Mouse (Mus musculus): ENCODE data around the gene Krt71.

DNA sequence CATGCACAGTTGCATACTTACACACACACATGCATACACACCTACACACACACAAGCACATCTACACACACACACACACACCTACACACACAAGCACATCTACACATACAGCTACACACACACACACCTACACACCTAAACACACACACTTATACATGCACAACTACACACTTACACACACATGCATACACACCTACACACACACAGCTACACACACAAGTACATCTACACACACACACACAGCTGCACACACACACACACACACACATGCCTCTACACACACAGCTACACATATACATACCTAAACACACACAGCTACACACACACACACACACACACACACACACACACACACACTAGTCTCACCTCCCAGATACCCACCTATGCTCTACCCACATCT is 12.3 kb downstream of the Krt71 start:
- TF ChIP-seq POLR2A (IDR thresholded peaks at IDR 0.05; ENCODE audit: extremely low read depth, insufficient read depth, low read length) = no peak
- TF ChIP-seq CTCF (IDR thresholded peaks at IDR 0.05; ENCODE audit: low read depth, low read length) = no peak
